Mouse (Mus musculus) fibroblast of lung, adult 2 months (primary cell): Measurements from ENCODE around the gene Slc39a13.
"Not testable (repeated sequence)": the region's sequence is repeated elsewhere in the genome, so short reads cannot be mapped to it uniquely, and the experiment has no call there.

Experiments used
- DNase-seq: peaks from one replicate; pipeline ENCODE4 v3.0.0-alpha.2; 2011; ENCODE audit warnings: low read depth

The Slc39a13 gene

DNA sequence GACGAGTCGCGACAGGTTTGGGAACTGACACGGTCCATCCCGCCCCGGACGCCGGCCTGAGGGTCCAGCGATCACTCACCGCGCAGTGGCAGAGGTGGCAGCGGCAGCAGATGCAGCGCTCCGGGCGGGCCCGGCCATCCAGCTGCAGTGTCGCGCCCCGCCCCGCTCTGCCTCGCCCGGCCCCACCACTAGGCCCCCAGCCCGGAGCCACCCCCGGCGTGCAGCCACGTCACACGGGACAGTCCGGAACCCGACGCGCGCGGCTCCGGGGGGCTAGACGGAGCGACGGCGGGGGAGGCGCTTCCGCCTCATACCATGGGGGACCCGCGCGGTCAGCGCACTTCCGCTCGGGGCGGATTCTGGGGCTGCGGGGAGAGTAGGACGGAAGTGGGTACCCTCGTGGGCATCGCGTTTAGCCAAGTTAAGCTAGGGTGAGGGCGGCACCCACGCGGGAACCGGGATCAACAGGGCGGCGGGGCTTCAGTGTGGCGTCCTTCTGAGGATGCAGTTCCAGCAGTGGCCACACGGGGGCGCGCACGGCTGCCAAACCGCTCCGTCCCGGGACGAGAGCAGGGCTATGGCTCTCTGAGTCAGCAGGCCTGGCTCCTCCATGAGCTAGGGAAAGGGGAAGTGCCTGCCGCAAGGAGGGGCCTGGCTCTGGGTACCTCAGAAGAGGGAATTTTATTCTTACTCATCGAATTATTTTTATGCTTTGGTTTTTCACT lies at the start of gene Slc39a13:
Gene Slc39a13 (minus strand): TSS at position 342 of the 725 bp plus-strand sequence.
- DNase-seq: peak; percentile 96

GRCm38 (mm10) chr2:91119551-91119950 lies 49.3 kb upstream of the Slc39a13 start:
- DNase-seq: no peak

DNA sequence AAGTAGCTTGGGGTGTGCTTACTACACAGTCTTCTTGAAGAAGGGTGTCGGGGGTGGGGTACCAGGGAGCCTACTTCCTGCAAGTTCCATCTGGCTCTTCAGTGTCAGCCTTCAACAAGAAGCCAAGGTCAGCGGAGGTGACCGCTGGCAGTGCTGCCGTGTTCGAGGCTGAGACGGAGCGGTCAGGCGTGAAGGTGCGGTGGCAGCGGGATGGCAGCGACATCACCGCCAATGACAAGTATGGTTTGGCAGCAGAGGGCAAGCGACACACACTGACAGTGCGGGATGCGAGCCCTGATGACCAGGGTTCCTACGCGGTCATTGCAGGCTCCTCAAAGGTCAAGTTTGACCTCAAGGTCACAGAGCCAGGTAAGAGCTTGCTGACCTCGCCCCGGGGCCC lies 48.8 kb upstream of the Slc39a13 start:
- no peak for DNase-seq

DNA sequence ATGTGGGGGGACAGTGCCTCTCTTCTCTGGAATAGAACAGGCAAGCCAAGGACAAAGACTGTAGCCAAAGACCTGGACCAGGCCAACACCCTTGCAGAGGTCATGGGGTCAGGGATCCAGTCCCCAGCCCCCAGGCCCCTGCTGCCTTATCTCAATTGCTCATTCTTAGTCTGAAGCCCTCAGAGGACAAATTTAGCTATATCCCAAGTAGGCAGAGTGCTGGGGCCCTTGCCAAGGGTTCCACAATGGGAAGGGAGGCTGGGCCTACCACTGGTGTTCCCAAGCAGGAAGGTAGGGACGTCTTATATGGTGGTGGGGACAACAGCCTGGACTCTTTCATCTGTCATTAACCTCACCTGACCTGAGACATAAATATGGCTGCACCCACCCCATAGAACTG lies 48.4 kb upstream of the Slc39a13 start:
- DNase-seq: no peak

DNA sequence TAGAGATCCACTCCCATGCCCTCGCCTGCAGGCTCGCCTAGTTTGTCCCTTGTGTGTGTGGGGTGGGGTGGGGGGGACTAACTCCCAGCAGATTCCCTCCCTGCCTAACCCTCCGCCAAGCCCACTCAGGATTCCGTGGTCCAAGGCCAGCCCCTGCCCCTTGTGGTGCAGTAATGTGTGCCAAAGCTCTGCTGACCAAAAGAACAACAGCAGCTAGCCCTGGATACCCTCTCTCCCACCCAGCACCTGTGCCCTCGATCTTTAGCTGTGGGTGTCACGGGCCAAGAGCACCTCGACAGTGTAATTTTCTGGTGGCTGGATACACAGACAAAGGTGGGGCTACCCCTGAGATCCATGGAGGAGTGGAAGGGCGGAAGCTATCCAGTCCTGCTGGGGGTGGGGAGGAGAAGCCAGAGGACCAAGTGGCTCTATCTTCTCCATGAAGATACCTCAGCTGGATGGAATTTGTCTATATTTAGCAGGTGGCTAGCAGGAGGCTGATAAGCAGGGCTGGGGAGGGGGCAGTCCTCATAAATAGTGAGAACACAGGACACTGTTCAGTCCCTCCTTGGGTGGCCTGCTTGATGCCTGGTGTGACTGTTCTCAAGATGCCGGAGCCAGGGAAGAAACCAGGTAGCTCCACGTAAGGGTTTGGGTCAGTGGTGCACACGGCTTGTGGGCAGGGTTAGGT lies 47.5 kb upstream of the Slc39a13 start, which contains the start of gene Mybpc3:
Gene Mybpc3 (plus strand): TSS at position 560 of the 691 bp plus-strand sequence.
- no peak for DNase-seq

- no peak for DNase-seq
Observed at GRCm38 (mm10) chr2:91116842-91117241, 46.6 kb upstream of the Slc39a13 start.

DNA sequence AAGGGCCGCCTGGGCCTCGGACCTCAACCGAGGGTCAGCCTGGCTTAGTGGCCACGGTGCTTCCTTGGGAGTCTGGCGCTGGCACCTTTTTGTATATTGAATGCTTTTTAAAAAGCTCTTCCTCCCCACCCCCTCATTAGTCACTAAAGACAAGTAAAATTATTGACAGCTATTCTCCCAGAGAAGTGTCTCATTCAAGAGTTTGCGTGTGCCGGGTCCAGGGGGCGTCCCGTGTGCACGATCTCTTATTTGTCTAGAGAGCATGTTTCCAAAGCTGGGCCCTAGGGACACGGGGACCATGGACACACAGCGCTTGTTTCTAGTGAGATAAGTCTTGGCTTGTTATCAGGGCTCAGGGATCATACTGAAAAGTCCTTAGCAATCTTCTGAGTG lies 45.4 kb upstream of the Slc39a13 start:
- DNase-seq: no peak

DNA sequence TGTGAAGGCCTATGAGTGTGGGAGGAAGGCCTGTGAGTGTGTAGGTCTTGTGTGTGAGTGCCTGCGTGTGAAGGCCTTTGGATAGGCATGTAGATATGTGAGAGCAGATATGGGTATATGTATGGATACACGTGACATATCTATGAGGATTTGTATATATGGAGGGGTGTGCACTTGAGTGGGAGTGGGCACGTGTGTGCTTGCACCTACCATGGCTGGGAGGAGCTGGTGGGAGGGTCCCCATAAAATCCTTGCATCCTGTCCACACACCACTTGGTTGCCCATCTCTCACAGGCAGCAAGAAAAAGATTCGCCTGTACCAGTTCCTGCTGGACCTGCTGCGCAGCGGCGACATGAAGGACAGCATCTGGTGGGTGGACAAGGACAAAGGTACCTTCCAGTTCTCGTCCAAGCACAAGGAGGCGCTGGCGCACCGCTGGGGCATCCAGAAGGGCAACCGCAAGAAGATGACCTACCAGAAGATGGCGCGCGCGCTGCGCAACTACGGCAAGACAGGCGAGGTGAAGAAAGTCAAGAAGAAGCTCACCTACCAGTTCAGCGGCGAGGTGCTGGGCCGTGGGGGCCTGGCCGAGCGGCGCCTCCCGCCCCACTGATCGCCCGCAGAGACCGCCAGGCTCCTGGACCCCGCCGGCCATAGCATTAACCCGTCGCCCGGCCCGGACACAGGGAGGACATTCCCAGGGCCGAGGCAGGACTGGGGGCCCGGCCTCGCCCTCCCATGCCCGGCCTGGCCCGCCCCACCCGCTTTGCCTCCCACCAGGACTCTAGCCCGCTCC lies 44.8 kb upstream of the Slc39a13 start:
- DNase-seq: peak; percentile 76

GRCm38 (mm10) chr2:91113852-91114251 lies 43.6 kb upstream of the Slc39a13 start:
- DNase-seq: no peak

GRCm38 (mm10) chr2:91113334-91113733 lies 43.1 kb upstream of the Slc39a13 start:
- no peak for DNase-seq

- DNase-seq: no peak
Observed at GRCm38 (mm10) chr2:91112491-91112890, 42.3 kb upstream of the Slc39a13 start.

DNA sequence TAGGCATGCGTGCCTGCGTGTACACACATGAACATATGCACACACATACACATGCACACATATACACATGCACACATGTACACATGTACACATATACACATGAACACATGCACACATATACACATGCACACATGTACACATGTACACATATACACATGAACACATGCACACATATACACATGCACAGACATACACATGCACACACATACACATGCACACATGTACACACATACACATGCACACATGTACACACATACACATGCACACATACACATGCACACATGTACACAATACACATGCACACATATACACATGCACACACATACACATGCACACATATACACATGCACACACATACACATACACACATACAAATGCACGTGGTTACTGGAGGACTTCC lies 41.6 kb upstream of the Slc39a13 start:
- not testable (repeated sequence) for DNase-seq

DNA sequence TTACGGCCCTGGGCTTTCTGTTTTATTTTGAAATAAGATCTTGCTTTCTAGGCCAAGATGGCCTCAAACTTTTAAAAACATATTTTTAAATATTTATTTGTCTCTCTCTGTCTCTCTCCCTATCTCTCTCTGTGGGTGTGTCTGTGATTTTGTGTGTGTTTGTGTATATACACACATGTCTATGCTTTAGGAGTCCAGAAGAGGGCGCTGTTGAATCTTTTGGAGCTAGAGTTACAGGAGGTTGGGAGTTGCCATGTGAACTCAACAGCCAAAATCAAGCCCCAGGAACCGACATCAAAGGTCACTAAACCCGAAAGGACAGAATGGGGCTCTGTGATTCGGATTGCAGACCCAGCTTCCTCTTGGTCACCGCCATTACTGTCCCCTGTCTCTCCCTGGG lies 40.2 kb upstream of the Slc39a13 start:
- DNase-seq: no peak

GRCm38 (mm10) chr2:91109807-91110385 lies 39.7 kb upstream of the Slc39a13 start:
- no peak for DNase-seq

GRCm38 (mm10) chr2:91109241-91109640 lies 39.0 kb upstream of the Slc39a13 start:
- DNase-seq: no peak

- no peak for DNase-seq
Observed at GRCm38 (mm10) chr2:91108156-91108555, 37.9 kb upstream of the Slc39a13 start.

DNA sequence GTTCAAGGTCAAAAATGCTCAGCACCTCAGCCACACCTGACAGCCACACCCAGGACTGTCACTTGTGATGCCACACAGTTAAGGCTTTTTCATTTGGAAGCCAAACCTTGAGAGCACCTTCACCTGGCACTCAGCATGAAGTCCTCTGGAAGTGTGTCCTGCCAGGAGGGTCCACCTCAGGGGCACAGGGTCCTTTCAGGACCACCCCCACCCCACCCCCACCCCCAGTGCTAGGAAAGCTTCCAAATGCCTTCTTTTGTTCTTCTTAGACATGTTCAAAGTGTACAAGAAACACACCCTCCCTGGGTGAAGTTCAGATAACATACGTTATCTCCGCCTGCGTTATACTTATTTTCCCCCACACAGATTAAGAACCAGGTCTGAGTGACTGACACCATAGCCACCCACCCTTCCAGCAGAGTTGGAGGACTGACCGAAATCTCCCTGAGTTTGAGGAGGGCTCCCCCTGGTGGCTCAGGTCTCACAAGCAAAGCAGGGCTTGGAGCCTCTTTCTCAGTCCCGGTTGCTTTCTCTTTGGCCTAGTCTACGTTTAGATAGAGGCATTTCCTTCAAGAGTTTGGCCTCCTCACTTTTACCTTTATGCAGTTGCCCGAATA lies 31.0 kb upstream of the Slc39a13 start:
- peak; percentile 74 for DNase-seq

GRCm38 (mm10) chr2:91098156-91098555 lies 27.9 kb upstream of the Slc39a13 start:
- no peak for DNase-seq

DNA sequence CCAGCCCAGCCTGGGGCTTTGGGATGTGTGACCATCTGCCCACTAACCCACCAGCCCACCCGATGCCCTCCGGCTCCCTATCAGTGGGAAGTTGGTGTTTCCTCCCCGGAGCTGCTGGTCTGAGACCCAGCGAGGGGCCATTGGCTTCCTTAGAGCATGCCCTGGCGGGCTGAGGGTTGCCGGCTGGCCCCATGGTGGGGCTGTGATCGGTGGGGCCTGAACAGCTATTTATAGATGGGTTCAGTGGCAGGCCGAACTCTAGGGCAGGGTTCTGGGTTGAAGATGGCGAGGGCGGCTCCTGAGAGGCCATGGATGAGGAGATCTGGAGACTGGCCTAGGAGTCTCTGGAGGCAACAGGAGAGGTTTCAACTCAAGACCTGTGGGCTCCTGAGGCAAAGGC lies 26.8 kb upstream of the Slc39a13 start:
- no peak for DNase-seq

- DNase-seq: no peak
Observed at GRCm38 (mm10) chr2:91096524-91096923, 26.3 kb upstream of the Slc39a13 start.

DNA sequence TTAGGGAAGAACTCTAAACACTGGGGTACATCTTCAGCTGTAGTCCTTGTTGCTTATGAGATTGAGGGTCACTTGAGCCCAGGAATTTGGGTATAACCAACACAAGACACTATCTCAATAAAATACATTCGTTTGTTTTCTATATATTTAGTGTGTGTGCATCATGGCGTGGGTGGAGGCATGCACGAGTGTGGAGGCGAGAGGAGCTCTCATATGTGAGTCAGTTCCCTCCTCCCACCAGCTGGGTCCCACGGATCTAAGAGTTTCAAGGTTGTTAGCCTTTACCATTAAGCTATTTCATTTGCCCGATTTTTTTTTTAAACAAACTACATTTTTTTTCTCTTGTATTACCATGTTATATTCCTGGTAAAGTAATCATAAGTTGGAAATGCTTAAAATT lies 20.6 kb upstream of the Slc39a13 start:
- no peak for DNase-seq

GRCm38 (mm10) chr2:91090208-91090607 lies 20.0 kb upstream of the Slc39a13 start:
- DNase-seq: no peak
